Comparison of ENCODE assay signal across 11 mouse cellular contexts in the genomic region with DNA sequence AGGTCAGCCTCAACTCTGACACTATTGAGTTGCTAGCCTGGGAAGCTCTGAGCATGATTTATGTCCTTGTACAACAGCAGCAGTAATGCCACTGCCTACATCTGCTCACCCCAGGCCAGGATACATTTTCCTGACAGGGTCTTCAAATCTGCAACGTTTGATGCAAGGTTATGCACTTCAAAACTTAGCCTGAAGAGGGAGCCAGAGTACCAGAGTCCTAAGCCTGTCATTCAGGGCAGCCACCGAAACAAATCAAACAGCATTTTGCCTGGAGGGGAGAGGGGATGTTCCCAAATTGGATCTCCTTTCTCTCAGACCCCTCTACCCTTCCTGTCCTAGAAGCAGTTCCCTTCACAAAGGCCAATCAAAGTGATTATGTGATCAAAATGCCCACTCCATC. TPM values are rescaled to one million over a fixed set of nuclear protein-coding genes. Genes with fewer than 3 reads are reported as not detected.
DNase-seq lines count a peak whose midpoint lies in the region; ATAC-seq and TF ChIP-seq lines count a peak whose summit lies in the region.
"Had no signal": no experiment of that assay in that cellular context is flagged by ENCODE, and none has a peak within 500 bp of the region (broad histone marks: within the 10 kb centered on the region; RNA-seq: fewer than 3 reads in every experiment).

No protein-coding gene starts in this region.

- H3K27me3 ChIP-seq in liver, embryonic 14.5 days (ENCODE audit: control insufficient read depth, insufficient read depth, low read length): no peaks in the 10 kb centered on the region
- no peaks in the 10 kb centered on the region for H3K27me3 ChIP-seq in liver, embryonic 12.5 days (replicated peaks)
- no peaks in the 10 kb centered on the region for H3K27me3 ChIP-seq in embryonic facial prominence, embryonic 11.5 days (ENCODE audit: control insufficient read depth, insufficient read depth, low read length)
- H3K27me3 ChIP-seq: embryonic facial prominence, embryonic 13.5 days; limb, embryonic 12.5 days had no signal

- H3K27ac ChIP-seq in liver, embryonic 14.5 days: no peak overlapping the region
- no peak overlapping the region for H3K27ac ChIP-seq in liver, embryonic 12.5 days
- H3K27ac ChIP-seq in embryonic facial prominence, embryonic 11.5 days (replicated peaks; ENCODE audit: low read depth, low read length): no peak overlapping the region
- H3K27ac ChIP-seq: embryonic facial prominence, embryonic 13.5 days; limb, embryonic 12.5 days had no signal

- no peaks in the 10 kb centered on the region for H3K9me3 ChIP-seq in liver, embryonic 14.5 days (ENCODE audit: control insufficient read depth, low read length)
- H3K9me3 ChIP-seq in liver, embryonic 12.5 days (replicated peaks): no peaks in the 10 kb centered on the region
- no peaks in the 10 kb centered on the region for H3K9me3 ChIP-seq in embryonic facial prominence, embryonic 11.5 days (replicated peaks; ENCODE audit: control insufficient read depth, low read length)
- H3K9me3 ChIP-seq: embryonic facial prominence, embryonic 13.5 days; limb, embryonic 12.5 days had no signal

- peak; percentile 58 for TF ChIP-seq CTCF in liver, embryonic 14.5 days (IDR thresholded peaks at IDR 0.05; ENCODE audit: low read depth)

- TF ChIP-seq EP300 in liver, embryonic 14.5 days (IDR thresholded peaks at IDR 0.05; ENCODE audit: low read depth): no peak

- 5% methylated on average over 2 of the region's 2 CpGs for WGBS in liver, embryonic 14.5 days (ENCODE audit: insufficient replicate concordance)
- WGBS in liver, embryonic 12.5 days (ENCODE audit: insufficient replicate concordance): 3% methylated on average over 2 of the region's 2 CpGs
- 6% methylated on average over 2 of the region's 2 CpGs for WGBS in embryonic facial prominence, embryonic 11.5 days

- intact Hi-C loops in left cerebral cortex, postnatal 14 days (cut with DNase I): loop anchor here (5.0 to 10.0 kb wide), 2 partner anchors 248 to 380 kb away; no protein-coding TSS in a partner anchor

- H3K4me1 ChIP-seq in liver, embryonic 14.5 days (replicated peaks; ENCODE audit: control insufficient read depth in 2 of 2, insufficient read depth in 2 of 2, low read length in 1 of 2): no peaks in the 10 kb centered on the region
- no peaks in the 10 kb centered on the region for H3K4me1 ChIP-seq in liver, embryonic 12.5 days
- no peaks in the 10 kb centered on the region for H3K4me1 ChIP-seq in embryonic facial prominence, embryonic 11.5 days (ENCODE audit: control insufficient read depth, insufficient read depth, low read length)
- H3K4me1 ChIP-seq: embryonic facial prominence, embryonic 13.5 days; limb, embryonic 12.5 days had no signal

- no peak overlapping the region for H3K4me3 ChIP-seq in liver, embryonic 14.5 days (ENCODE audit: insufficient read depth in 1 of 2, low read depth in 2 of 2, low read length in 2 of 2)
- H3K4me3 ChIP-seq in liver, embryonic 12.5 days: no peak overlapping the region
- no peak overlapping the region for H3K4me3 ChIP-seq in embryonic facial prominence, embryonic 11.5 days (ENCODE audit: low read depth, low read length)
- H3K4me3 ChIP-seq: embryonic facial prominence, embryonic 13.5 days; limb, embryonic 12.5 days had no signal

- no peak overlapping the region for H3K9ac ChIP-seq in liver, embryonic 14.5 days (replicated peaks)
- no peak overlapping the region for H3K9ac ChIP-seq in liver, embryonic 12.5 days
- H3K9ac ChIP-seq in embryonic facial prominence, embryonic 11.5 days (replicated peaks; ENCODE audit: low read length): no peak overlapping the region
- H3K9ac ChIP-seq: embryonic facial prominence, embryonic 13.5 days; limb, embryonic 12.5 days had no signal

- ATAC-seq in liver, embryonic 14.5 days (ENCODE audit: insufficient read depth): no peak
- no peak for ATAC-seq in liver, embryonic 12.5 days
- ATAC-seq in embryonic facial prominence, embryonic 11.5 days (replicated peaks; ENCODE audit: insufficient number of reproducible peaks, low FRiP score, low TSS enrichment, low read depth): no peak

- no peak overlapping the region for H3K4me2 ChIP-seq in liver, embryonic 14.5 days (ENCODE audit: low read depth)
- H3K4me2 ChIP-seq in liver, embryonic 12.5 days: no peak overlapping the region
- H3K4me2 ChIP-seq in embryonic facial prominence, embryonic 11.5 days (ENCODE audit: low read depth, low read length): no peak overlapping the region
- H3K4me2 ChIP-seq: embryonic facial prominence, embryonic 13.5 days; limb, embryonic 12.5 days had no signal

- no peaks in the 10 kb centered on the region for H3K36me3 ChIP-seq in liver, embryonic 14.5 days (replicated peaks; ENCODE audit: control insufficient read depth, insufficient read depth, low read depth)
- H3K36me3 ChIP-seq in liver, embryonic 12.5 days: no peaks in the 10 kb centered on the region
- H3K36me3 ChIP-seq in embryonic facial prominence, embryonic 11.5 days (replicated peaks; ENCODE audit: control insufficient read depth, insufficient read depth, low read depth, low read length): no peaks in the 10 kb centered on the region
- H3K36me3 ChIP-seq: embryonic facial prominence, embryonic 13.5 days; limb, embryonic 12.5 days had no signal

- DNase-seq in adrenal gland, adult 2 months: peak; percentile 15
- no peak for DNase-seq in adrenal gland, postnatal 25 days
- no peak for DNase-seq in liver, embryonic 14.5 days (ENCODE audit: low read depth in 3 of 3, low spot score in 3 of 3)
- DNase-seq in embryonic facial prominence, embryonic 11.5 days (ENCODE audit: low spot score): peak; percentile 75
- peak; percentile 37 to 66 for DNase-seq in left cerebral cortex, postnatal 14 days (ENCODE audit: low spot score in 2 of 2)
- peak; percentile 74 for DNase-seq in retina, postnatal 1 day
- no peak for DNase-seq in natural killer cell, adult 2 months (ENCODE audit: low spot score in 2 of 2)

RNA-seq across cellular contexts. Expression of gene Crnn, which starts 30.1 kb away (rescaled TPM):
- not detected for total RNA-seq in adrenal gland, adult 2 months (2021)
- polyA plus RNA-seq in adrenal gland, adult 2 months (2012; rRNA removed): not detected in 2 replicates
- total RNA-seq in adrenal gland, postnatal 25 days (2021): not detected in 2 replicates
- polyA plus RNA-seq in liver, embryonic 14.5 days (2012; rRNA removed): not detected in 2 replicates
- polyA plus RNA-seq in liver, embryonic 14.5 days (2014; fragmentation: Nextera tagmentation; extraction: Ambion mirVana): not detected in 2 replicates
- not detected in 2 replicates for polyA plus RNA-seq in liver, embryonic 12.5 days (2016; fragmentation: Nextera tagmentation; extraction: Ambion mirVana)
- polyA plus RNA-seq in embryonic facial prominence, embryonic 11.5 days (2014; fragmentation: Nextera tagmentation; extraction: Ambion mirVana): not detected in 2 replicates
- total RNA-seq in left cerebral cortex, postnatal 14 days (2021): not detected
- polyA plus RNA-seq: limb, embryonic 12.5 days had no signal

RNA-seq across cellular contexts. Expression of gene Gm4858, which starts 45.9 kb away (rescaled TPM):
- total RNA-seq in adrenal gland, adult 2 months (2021): not detected
- polyA plus RNA-seq in adrenal gland, adult 2 months (2012; rRNA removed): not detected in 2 replicates
- not detected in 2 replicates for total RNA-seq in adrenal gland, postnatal 25 days (2021)
- not detected in 2 replicates for polyA plus RNA-seq in liver, embryonic 14.5 days (2012; rRNA removed)
- polyA plus RNA-seq in liver, embryonic 14.5 days (2014; fragmentation: Nextera tagmentation; extraction: Ambion mirVana): not detected in 2 replicates
- not detected in 2 replicates for polyA plus RNA-seq in liver, embryonic 12.5 days (2016; fragmentation: Nextera tagmentation; extraction: Ambion mirVana)
- polyA plus RNA-seq in embryonic facial prominence, embryonic 11.5 days (2014; fragmentation: Nextera tagmentation; extraction: Ambion mirVana): not detected in 2 replicates
- total RNA-seq in left cerebral cortex, postnatal 14 days (2021): not detected
- polyA plus RNA-seq: embryonic facial prominence, embryonic 13.5 days; limb, embryonic 12.5 days; stomach, embryonic 16.5 days had no signal

Comparison
In these comparisons a context has a peak if more than half of its experiments do, and no peak if none do; other contexts are left out.
1. DNase-seq: peak in adrenal gland, adult 2 months (single experiment), embryonic facial prominence, embryonic 11.5 days (single experiment), left cerebral cortex, postnatal 14 days (2 of 2) and retina, postnatal 1 day (single experiment); none in adrenal gland, postnatal 25 days (single experiment), liver, embryonic 14.5 days (0 of 3) and natural killer cell, adult 2 months (0 of 2).